Mouse (Mus musculus) thymus, postnatal 4 days (tissue): ENCODE results near the gene Cdk14.
A peak's percentile ranks its signal among the peaks of the same experiment; 100 is the strongest.

Experiments used
- DNase-seq: peaks from one replicate; pipeline ENCODE4 v3.0.0; 2021

Gene Cdk14

DNA sequence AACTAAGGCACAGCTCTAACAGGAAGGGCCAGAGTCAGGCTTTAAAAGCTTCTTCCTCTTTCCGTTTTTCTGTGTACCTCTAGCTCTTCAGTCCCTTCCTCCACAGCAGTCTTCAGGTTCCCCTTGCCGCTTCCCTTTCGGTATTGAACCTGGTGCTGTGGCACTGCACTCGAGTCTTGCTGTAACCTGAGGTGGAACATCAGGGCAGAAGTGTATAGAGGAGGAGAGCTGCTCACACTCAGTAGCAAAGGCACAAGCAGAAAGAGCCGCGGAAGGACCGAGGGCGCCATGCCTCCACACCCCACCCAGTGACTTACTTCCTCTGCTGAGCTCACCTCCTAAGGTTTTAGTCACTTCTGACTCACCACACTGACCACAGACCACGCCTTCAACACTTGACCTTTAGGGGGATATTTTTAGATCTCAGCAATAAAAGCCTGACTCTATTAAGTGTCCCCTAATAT lies at the start of gene Cdk14:
Cdk14 (minus strand) TSS at position 321 of the 464 bp plus-strand sequence.
- DNase-seq = peak; percentile 6

DNA sequence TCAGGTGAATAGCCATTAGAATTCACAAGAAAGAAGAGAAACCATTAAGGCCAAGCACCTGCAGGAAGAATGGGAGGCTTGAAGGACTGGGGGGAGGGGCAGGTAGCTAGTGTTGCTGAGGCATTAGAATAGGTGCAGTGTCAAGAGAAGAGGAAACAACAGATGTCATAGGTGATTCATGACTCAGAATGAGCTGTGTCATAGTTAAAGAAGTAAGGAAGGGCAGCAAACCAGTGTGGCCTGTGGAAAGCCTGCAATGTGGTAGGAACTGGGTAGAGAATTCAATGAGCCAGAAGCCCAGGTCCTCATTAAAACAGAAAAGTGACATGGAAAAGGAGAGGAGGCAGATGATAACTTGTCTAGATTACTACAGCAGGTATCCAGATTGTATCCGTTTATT lies 45.1 kb upstream of the Cdk14 start:
- no peak for DNase-seq

DNA sequence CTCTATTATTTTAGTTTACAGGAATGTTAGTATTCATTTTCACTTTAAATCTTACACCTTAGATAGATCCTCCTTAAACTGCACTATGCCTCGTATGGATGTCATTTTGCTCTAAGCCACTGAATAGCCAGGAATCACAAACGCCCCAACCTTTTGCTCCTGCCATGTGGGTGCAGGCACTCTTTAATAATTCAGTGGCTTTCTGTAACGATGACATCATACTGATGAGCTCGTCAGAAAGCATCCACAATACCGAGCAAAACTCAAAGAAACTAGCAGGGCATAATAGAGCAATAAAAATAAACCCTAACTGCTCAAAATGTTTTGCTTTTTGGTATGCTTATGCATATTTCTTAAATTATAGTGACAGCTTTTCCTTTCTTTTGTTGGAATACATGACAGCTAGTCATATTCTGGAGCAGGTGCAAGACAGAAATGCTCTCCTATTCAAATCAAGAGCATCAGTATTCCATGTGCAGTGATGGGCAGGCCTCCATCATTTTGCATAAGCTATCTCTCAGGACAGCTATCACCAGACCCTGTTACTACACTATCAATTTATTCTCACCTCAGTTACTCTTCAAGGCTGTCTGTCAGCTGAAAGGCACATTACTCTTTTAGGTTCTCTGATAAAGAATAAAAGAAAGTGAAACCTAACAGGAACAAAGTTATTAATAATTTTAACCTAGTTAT lies 11.8 kb upstream of the Cdk14 start:
- no peak for DNase-seq

DNA sequence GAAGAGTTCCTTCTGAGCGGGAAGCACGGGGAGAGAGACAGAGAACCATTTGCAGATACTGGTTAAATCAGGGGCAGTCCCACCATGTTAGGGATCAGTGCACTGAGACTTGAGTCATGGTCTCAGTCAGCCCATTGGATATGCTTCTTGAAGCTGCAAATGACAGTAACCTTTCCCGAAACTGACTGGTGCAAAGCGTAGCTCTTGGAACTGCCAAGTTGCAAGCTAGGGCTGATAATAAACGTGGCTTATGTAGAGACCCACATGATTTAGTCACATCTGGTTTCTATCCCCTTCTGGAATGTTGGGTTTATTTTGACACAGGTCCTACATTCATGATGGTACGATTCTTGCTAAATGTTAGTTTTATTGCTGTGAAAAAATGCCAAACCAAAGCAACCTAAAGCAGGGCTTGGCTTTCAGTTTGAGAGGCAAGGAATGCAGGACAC lies 3.6 kb upstream of the Cdk14 start:
- DNase-seq = no peak

GRCm38 (mm10) chr5:5423081-5423480 lies 3.0 kb upstream of the Cdk14 start:
- no peak for DNase-seq

GRCm38 (mm10) chr5:5421439-5421838 lies 1.3 kb upstream of the Cdk14 start:
- no peak for DNase-seq

- DNase-seq = no peak
These were observed 859 bp downstream of the Cdk14 start for GRCm38 (mm10) chr5:5419253-5419652.

GRCm38 (mm10) chr5:5414835-5415234 lies 5.3 kb downstream of the Cdk14 start:
- DNase-seq = no peak

GRCm38 (mm10) chr5:5411886-5412285 lies 8.2 kb downstream of the Cdk14 start:
- no peak for DNase-seq

GRCm38 (mm10) chr5:5401986-5402385 lies 18.1 kb downstream of the Cdk14 start:
- DNase-seq = no peak

DNA sequence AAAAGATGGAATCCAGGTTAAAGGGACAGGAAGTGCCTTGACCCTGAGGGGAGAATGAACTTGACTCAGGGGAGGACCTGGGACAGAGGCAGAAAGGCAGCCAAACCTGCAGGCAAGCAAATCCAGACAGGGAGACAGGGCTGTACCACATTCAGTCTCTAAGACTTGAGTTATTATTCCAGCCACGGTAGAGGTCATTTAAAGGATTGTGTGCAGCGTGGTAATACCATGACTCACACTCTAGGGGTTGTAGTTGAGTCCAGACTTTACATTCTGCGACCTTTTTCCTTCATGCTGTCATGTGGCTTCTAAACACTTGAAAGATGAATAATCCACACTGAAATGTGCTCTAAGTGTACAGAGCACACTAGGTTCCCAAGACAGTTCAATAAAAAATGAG lies 27.3 kb downstream of the Cdk14 start:
- DNase-seq = no peak

- DNase-seq = no peak
These were observed 39.1 kb downstream of the Cdk14 start for GRCm38 (mm10) chr5:5380731-5381718.

GRCm38 (mm10) chr5:5379870-5380730 lies 40.0 kb downstream of the Cdk14 start:
- peak; percentile 51 for DNase-seq

DNA sequence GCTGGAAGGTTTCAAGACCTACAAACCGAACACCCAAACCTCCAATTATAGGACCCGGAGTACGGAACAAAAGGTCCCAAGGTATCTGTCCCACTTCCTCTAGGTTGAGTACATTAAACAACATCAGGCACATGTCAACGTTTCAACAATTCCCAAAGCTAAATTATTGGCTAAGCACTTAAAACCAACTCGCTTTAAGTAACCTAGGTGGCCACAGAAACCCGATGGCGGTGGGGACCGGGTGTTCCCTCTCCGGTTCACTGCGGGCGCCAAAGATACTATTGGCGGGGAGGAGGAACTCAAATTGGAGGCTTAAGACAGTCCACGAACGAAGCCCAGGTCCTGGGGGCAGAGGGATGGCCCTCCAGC lies 40.6 kb downstream of the Cdk14 start:
- no peak for DNase-seq

- DNase-seq = no peak
These were observed 45.7 kb downstream of the Cdk14 start for GRCm38 (mm10) chr5:5374393-5374792.

GRCm38 (mm10) chr5:5373541-5373940 lies 46.6 kb downstream of the Cdk14 start:
- DNase-seq = no peak

- DNase-seq = no peak
These were observed 47.2 kb downstream of the Cdk14 start for GRCm38 (mm10) chr5:5372936-5373335.

DNA sequence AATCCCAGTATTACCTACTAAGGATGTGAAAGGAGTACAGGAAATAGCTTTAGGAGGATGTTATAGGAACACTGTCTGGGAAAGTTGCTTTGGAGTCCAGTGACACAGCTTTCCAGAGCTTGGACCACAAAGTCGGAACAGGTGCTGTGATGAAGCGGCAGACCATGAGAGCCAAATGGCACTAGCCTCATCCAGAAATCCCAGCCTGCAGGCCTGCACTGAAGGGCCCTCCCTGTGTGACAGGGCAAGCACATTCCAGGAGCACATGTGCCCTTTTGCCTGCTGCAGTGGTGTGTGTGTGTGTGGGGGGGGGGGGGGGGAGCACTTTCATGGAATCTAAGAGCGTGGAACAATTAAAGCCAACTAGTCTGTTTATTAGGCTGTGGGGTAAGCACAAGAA lies 47.8 kb downstream of the Cdk14 start:
- DNase-seq = no peak

GRCm38 (mm10) chr5:5370322-5371082 lies 49.6 kb downstream of the Cdk14 start:
- no peak for DNase-seq

DNA sequence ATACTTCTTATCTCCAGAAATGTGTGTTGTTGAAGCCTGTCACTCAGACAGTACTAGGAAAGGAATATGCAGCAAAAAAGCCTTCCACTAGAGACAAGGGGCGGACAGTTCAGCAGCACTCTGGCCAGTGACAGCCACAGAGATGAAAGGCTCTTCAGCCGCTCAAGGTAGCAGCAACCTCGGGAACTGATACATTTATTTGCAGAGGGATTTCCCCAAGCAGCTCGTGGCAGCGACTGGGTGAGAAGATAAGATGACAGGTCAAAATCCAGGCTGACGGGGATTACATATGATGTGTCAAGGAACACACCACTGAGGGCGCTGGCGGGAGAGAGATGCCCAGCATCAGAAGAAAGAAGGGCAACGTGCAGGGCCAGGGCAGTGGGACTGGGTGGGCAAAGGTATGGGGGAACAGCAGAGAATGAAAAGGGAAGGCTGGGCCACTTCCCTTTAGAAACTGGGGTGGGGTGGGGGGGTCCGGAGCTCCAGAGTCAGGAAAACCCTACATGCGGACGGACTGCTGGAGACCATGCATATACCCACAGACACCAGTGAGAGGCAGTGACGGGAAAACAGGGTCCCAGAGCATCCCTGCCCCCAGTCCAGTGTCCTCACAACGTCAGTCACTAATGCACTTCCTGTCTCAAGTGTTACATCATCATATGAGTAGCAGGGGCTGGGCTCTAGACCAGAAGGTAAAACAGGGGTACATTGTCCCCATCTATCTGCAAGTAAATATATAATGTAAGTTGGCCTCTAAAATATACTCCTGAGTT lies 51.5 kb downstream of the Cdk14 start:
- DNase-seq = no peak

GRCm38 (mm10) chr5:5367550-5367949 lies 52.6 kb downstream of the Cdk14 start:
- no peak for DNase-seq
